Mouse (Mus musculus) cerebral cortex, adult 2 months (tissue): Measurements from ENCODE around the gene Rassf2.

Source experiments
- WGBS: fragments of 180-500 bp; shearing (Covaris S2); methylation state at CpG from one replicate; pipeline ENCODE4 v1.1.7; 2018; 5-methylcytosine and 5-hydroxymethylcytosine counted together

Gene Rassf2

DNA sequence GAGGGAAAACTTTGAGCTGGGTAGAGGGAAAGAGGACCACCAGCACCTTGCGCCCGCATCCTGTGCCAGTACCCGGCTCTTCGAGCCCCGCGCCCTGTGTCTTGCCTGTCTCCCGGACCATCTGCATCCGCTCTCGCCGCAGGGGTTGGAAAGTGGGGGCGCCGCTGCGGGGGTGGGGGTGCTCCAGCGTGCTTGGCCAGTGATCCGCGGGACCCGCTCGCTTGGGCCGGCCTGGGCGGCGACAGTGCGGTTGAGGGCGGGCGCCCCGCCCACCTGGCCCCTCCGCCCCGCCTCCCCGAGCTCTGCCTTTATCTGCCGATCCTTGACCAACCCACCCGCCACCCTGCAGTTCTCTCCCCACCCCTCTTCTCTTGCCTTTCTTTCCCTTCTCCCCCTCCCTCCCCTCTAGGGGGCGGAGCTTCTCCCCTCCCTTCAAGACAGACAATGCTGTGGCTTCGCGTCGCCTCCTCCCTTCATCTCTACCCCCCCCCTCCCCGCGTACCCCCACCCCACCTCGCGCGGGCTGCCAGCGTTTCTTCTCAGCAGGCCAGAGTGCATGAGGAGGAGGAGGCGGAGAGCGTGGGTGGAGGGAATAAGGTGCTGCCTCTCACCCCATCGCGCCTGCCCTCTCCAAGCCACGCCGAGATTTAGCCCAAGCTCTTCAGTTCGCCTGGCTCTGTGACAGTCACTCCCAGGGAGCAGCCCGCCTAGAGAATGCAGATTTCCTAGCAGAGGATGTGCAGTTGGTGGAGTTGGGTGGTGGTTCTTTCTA is at the start of gene Rassf2:
TSS of gene Rassf2 (minus strand) at position 613 of the 772 bp plus-strand sequence.
- WGBS = 0% methylated on average over 42 of the region's 48 CpGs

DNA sequence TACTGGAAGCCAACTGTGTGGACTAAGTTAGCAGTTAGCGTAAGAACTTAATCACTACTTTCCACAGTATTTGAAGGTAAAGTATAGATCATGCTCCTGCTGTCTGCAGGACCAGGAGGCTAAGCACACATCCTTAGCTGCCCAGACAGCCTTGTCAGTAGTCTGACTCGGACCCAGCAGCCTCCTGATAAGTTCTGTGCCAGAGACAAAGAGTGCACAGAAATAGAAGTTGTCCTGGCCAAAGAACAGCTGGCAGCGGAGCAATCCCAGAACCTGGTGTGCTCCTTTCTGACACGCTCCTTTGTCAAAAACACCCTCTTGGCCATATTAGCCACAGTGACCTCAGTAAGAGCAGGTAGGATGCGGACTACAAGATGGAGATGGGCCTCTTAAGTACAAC is 49.1 kb upstream of the Rassf2 start:
- 74% methylated on average over 5 of the region's 5 CpGs for WGBS

DNA sequence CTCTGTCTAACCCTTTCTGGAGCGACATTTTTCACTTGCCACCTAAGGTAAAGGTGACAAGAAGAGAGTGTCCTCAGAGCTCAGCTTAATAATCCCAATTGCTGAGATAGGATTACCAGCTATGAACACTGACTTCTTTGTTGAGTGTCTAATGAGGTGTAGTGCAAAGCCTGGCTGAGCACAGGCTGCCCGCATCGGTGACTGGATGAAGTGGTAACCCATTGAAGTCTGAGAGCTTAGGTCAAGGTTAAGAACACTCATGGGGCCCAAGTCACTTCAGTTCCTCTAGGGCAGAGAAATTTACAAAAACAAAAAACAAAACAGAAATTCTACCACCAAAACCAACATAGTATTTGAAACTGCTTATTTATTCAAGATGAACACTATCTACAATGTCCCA is 43.0 kb upstream of the Rassf2 start:
- WGBS = 81% methylated on average over 3 of the region's 3 CpGs

DNA sequence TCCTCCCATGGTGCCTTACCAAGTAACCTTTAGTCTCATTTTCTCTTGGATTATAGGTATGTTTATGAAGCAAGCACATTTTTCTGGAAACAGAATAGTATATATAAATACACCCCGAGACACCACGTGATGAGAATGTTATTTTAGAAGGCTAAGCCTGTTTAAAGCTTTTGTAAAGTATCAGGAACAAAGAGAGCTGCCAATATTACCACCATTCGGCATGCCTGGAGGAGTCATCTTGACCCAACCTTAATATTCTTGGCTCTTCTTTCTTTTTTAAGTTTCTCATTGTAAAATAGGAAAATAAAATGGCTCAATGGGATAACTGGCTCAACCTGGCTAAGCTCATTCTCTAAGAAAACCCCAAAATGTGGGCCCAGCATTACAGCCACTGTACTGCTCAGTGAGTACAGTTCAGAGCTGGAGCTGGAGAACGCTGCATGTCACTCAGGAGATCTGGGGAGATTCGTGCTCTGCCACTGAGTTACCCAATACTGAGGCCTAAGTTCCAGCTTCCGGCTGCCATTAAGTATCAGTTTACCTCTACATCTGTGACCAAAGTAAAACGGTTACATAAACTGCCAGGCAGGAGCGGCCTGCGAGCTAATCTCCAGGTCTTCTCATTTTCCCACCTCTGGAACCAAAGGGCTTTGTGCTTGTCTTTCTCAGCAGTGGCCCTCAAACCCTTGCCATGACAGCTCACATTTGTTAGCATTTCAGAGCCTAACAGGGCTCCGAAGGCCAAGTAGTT is 40.1 kb upstream of the Rassf2 start:
- WGBS = 75% methylated on average over 10 of the region's 10 CpGs

DNA sequence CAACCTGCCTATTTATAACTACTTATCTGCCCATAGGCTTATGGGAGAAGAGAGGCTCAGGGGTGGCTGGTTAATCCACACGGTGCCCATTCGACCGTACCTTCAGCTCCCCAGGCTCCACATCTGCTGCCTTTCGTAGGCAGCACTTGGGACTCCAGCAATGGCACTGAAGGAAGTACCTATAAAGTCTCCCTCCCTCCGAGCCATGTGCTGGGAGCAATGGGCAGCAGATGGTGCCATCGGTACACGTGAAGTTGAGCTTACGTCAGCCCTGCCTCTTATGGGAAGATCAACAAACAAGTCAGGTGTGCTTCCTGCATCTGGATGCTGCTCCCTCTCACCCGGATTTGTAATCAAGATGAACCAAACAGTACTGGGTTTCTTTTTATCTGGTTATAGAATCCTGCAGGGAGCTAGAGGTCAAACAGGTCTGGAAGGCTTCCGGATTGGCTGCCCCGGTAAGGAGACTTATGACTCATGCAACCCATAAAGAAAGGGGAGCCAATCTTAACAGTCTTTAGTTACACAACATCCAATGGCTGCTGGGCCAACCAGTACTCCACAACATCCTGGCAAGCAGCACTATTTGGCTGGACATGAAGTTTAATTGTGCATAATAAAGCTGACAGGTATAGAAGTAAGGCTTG is 34.2 kb upstream of the Rassf2 start:
- 54% methylated on average over 11 of the region's 11 CpGs for WGBS

DNA sequence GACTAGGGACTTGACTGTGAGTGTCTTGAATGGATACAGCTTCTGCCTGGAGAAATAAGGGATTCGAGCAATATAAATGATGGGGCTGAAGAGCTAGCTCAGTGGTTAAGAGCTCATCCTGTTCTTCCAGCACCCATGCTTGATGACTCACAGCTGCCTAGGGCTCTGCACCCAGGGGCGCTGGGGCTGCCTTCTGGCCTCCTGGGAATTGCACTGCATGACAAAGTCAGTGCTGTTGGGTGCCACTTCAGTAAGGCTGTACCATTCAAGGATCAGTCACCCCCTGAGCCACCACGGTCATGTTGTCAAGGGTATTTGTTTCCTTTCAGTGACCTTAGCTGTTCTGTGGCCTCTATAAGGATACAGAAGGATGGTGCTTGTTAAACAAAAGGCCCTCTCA is 33.7 kb upstream of the Rassf2 start:
- 64% methylated on average over 3 of the region's 3 CpGs for WGBS

DNA sequence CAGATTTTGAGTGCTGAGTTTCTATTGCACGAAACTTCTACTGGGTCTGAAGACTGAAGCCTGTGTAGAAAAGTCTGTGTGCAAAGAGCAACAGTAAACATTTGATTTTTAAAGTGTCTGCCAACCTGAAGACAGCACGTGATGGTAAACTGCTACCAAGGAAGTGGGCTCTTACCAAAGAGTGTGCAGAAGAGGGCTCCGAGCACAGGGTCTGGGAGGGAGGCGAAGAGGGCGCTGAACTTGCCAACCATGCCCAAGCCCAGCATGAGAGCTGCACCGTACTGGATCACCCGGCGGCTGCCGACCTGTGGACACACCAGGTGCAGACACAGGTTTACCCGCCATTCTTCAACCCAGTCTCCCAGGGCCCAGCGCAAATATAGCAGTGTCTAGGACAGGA is 31.8 kb upstream of the Rassf2 start:
- 92% methylated on average over 11 of the region's 11 CpGs for WGBS

DNA sequence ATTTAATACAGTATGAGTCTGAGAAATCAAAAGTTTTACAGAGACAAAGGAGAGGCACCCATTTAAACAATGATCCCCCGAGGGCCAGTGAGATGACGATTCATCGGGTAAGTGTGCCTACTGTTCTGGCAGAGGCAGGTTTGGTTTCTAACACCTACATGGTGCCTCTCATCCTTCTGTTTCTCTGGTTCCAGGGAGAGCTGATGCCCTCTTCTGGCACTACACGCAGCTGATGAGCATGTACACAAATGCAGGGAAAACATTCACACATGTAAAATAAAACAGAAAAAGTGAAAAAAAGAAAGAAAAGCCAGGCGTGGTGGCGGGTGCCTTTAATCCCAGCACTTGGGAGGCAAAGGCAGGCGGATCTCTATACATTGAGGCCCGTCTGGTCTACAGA is 29.9 kb upstream of the Rassf2 start:
- 53% methylated on average over 8 of the region's 8 CpGs for WGBS

DNA sequence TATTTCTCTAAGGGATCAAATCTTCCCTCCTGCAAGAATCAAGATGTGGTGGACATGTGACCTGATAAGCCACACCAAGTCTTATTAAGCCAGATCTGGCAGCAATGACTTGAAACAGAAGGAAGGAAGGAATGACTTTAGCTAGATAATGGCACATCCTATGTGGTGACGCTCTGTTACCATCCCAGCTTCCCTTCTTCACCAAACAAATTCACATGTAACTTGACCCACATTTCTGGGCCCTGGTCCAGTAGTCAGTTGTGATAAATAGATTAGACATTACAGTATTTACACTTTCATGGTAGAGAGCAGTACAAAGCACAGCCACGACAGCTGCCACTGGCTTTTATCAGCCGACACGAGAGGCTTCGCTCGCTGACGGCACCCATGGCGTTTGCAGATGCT is 25.3 kb upstream of the Rassf2 start:
- 76% methylated on average over 8 of the region's 8 CpGs for WGBS

DNA sequence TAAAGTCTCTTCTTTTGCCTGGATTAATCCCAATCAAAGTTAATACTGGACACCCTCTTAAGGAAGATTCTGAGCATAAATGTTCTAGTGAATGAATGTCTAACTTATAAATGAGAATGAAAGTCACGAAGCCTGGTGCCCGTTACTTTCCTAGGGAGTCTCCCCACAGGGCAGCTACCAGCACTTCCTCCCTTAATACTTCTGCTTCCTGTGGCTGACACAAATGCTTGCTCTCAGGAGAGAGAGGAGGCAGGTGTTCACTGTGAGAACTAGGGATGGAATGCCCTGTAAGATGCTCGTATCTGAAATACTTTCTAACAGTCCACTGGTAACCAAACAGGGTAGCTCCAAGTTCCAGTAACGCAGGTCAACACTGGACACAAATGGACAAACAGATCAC is 23.8 kb upstream of the Rassf2 start:
- WGBS = 84% methylated on average over 4 of the region's 4 CpGs

DNA sequence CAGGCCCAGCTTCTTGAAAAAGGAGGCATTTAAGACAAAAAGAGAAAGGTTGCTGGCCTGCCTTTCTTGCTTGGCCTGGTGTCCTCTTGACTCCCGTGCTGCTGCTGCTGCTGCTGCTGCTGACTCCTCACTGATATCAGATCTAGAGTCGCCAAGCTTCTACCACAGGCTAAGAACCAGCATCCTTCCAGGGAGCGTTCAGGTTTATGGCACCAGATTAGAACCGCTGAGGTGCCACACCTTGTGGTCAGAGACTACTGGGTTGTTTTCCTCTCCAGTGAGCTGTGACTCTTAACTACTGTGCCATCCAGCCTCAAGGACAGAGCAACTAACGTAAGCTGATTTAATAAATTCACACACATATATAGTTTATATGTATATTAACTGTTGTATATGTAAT is 21.7 kb upstream of the Rassf2 start:
- whole genome bisulfite sequencing = 91% methylated on average over 5 of the region's 5 CpGs

DNA sequence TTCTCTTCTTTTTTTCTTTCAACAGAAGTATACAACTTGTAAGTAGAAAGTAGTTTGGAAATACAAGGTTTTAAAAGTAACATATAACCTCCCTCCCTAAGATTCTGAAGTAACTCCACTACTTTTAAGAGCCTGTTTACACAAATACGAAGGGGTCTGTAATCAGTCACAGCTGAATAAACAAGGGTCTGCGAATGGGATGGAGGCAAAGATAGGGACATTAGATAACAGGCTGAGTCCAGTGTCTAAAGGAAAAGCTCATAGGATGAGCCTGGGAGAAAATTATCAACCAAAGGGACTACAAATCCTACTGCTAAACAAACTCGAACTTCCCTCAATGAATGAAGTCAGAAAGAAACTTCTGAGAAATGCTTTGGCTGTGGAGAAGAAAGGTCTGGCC is 19.9 kb upstream of the Rassf2 start:
- WGBS = 62% methylated on average over 3 of the region's 3 CpGs

DNA sequence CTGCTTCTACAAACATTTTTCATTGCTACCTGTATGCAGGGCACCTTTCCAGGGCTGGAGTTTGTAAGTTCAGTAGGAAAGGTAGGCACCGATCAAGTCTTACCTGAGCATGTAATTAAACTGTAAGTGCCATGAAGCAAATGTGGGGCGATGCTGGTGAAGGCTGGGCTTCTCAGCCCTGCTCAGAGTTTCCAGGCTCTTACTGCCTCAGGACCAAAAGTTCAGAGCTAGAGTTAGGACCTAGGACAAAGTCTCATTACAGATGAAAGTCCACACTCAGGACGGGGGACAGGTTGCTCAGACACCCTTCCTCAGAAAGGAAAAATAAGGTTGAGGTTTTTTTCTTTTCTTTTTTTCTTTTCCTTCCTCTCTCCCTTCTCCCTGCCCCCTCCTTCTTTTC is 19.4 kb upstream of the Rassf2 start:
- WGBS = 92% methylated on average over 3 of the region's 3 CpGs

DNA sequence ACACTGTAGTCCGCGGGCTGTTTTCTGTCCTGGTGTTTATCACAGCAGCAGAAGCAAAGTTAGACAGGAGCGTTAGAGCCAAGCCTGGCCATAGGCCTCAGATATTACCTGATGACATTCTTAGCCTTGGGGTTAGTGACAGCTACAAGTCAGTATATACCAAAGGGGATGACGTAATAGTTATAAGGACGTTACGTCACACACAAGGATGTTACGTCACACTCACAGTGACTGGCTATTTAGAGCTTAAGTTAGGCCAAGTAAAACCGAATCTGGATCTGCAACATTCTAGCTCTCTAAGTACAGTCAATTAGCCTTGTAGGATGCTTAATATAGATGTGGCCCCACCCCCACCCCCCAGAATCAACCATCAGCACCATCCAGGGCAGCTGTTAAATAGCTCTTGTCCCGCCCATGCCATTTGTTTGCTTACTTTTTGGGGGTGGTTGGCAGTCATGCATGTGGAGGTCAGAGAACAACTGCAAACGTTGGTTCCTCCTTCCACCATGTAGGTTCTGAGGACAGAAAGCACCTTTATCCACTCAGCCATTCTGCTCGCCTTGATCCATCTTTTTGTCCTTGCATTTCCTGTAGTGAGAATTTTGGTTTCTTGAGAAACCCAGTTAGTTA is 18.2 kb upstream of the Rassf2 start:
- 91% methylated on average over 11 of the region's 11 CpGs for WGBS

DNA sequence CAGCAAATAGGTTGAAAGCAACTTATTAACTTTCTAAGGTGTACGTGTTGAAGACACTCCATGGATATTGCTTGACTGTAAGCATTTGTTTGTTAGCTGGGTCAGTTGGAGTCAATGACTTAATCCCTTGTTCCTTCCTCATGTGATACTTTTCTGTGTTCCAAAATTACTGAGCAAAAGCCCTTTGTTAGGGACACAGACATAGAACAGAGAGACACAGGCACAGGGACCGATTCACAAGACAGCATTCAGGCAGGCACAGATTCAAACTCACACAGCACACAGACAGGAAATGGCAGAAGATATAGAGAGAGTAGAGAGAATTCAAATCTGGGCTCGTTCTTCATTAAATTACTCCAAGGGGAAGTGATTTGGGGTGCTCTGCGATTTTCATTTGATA is 17.3 kb upstream of the Rassf2 start:
- 74% methylated on average over 4 of the region's 4 CpGs for WGBS

DNA sequence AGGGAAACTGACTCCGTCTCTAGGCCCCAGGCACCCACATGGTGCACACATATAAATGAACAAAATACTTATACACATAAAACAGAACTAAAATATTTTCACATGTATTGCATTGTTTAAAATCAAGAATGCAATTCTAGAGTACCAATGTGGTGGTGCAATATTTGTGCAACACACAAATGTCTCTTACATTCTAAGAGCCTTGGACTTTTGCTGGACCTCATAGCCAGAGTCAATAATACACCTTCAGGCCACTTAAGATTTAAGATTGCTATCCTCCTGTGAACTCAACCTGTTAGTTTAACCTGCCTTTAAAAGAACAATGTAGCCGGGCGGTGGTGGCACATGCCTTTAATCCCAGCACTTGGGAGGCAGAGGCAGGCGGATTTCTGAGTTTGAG is 16.6 kb upstream of the Rassf2 start:
- WGBS = 97% methylated on average over 4 of the region's 4 CpGs

DNA sequence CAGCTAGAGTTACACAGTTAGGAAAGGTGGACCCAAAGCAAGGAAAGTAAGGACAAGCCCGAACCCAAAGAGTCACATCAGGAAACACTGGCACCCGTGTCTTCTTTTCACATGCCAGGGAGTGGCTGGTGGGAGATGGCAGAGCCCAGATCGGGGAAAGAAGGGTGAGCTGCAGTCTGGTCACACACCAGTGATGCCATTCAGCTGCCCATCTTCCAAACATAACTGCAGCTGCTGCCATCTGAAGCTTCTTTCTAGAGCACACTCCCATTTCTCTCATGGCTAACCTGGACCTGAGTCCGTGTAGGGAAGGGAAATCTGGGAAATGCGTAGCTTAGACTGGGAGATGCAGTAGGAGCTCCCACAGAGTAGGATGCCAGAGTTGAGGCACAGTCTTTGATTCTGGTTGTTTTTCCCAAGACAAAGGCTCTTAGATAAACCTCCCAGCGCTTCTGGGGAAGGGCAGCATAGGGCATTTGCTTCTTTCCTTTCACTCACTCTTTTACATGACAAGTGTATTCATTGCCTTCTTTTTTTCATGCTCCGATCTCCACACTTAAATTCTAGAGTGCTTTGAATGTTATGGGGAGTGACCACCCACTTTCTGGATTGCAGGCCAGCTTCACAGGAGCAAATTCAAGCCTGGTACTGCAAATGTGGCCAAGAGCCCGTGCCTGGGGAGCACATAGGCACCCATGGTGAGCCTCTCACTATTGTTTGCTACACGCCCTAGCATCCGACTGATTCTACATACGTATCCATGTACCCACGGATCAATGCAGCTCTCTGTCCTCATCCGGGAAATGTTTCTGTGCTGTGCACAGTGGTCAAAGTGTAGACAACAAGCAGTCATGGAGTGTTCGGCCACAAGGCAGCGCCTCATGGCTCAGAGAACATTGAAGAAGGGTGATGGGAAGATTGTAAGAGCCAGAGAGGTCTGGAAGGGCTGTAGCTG is 14.5 kb upstream of the Rassf2 start:
- WGBS = 71% methylated on average over 15 of the region's 15 CpGs

DNA sequence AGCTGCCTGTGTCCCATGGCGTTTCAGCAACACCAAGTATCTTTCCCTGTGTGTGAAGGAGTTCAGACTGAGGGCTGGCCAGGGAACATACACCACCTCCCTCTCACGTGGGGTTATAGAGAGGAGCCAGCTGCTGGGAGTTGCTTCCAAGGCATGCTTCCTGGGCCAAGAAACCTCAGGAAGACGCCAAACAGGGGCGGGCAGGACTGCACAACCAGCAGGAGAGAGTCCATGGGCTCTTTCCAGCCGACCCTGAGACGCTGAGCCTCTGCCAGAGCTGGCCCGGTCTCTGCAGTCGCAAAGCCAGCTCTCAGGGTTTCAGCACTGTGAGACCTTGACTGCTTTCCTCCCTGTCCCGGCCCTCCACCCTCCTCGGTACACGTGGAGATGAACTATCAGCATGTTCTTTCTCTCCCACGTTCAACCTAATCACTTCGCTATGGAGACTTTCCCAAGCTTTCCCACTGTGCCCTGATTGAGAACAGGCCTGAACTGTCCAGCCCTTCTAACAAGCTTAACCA is 13.1 kb upstream of the Rassf2 start:
- WGBS = 36% methylated on average over 13 of the region's 13 CpGs

DNA sequence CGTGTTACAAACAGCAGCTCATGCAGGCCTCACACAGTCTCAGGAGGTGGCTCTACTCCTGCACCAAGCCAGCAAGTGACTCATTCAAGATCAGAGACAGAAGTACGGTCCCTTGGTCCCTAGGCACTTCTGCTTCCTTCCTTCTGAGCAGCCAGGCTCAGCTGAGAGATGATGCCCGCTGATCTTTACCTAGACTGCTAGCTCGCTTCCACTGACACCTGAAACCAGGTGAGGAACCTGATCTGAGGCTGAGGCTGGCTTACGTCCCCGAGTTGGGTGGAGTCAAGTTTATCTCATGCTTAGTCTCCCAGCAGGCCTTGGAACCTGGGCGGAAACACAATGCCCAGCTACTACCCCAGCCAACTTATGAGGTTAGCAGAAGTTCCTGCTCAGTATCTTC is 9.8 kb upstream of the Rassf2 start:
- WGBS = 58% methylated on average over 7 of the region's 7 CpGs

DNA sequence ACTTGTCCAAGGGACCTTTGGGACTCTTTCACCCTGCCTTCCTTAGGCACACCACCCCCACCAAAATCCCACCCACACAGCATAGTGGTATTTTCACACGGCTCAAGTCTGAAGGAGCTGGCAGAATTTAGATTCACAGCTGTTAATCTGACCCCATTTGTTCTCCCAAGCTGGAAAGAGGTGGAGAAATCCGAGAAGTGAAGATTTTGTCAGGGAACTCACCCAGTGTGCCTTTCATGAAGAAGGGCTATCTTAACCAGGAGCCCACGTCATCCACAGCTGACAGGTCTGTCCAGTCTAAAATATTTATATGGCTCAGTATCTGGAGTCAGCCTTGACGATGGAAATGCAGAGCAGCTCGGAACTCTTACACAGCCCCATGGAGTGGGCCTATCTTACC is 6.3 kb upstream of the Rassf2 start:
- 69% methylated on average over 5 of the region's 5 CpGs for WGBS

DNA sequence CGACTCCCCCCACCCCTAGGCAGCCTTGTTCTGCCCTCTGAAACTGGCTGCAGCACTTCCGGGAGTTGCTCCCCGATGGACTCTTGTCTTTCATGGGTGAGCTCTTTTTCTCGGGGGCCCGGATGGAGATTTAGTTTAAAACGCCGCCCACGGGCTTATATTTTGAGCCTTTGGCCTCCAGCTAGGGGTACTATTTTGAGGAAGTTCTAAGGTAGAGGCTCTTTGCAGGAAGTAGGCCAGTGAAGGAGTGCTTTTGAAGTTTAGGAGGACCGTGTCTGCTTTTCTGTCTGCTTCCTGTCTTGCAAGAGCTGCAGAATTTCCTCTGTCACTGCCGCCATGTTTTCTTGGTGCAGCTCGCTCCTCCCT is 5.4 kb upstream of the Rassf2 start:
- 48% methylated on average over 11 of the region's 11 CpGs for WGBS
